Mouse (Mus musculus): ENCODE results near the gene Msi2.

Msi2 gene

DNA sequence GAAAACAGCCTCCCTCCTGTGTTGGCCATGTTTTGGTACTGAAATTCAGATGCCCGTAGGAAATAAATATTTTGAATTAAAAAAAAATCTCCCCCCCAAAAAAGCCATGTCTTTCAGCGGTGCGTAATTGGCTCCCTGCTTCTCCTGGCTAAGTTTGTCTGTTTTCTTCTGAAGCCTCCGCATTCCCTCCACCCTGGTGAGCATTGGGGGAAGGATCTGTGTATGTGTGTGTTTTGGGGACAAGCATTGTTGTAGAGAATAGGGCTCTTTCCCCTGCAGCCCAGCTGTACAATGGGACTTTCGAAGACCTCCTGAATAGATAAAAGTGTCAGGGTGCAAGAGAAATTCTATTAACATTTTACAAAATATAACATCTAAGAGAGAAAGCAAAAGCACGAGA, 236.1 kb downstream of the Msi2 start:
- no peak for DNase-seq (ENCODE audit: low spot score)

DNA sequence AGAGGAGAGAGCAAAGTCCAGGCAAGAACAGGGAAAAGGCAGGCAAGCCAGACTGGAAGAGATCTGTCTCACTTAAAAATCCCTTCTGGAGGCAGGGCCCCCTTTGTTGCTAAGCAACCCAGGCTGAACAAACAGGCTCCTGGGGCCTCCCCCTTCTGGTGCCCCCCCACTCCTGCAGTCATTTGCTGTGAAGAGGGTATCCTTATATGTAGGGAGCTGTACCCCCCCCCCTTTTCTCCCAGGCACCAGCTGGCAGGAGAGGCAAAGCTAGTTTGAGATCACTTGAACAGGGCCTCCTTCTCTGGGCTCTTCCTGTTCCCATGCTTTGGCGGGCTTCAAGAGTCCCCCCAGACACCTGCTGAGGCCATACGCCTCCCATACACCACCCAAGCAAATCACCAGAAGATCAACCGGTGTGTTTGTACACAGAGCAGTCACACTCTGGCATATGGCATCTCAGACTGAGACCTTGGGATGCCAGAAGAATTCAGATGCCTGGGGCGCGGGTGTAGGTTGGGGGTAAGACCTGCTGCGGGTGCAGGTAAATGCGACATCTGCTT, 236.6 kb downstream of the Msi2 start:
- no peak for DNase-seq (ENCODE audit: low spot score)

GRCm38 (mm10) chr11:88481092-88481601, 237.2 kb downstream of the Msi2 start:
- DNase-seq (ENCODE audit: low spot score) = no peak

- DNase-seq (ENCODE audit: low spot score) = no peak
Observed at GRCm38 (mm10) chr11:88479498-88479897, 238.8 kb downstream of the Msi2 start.

DNA sequence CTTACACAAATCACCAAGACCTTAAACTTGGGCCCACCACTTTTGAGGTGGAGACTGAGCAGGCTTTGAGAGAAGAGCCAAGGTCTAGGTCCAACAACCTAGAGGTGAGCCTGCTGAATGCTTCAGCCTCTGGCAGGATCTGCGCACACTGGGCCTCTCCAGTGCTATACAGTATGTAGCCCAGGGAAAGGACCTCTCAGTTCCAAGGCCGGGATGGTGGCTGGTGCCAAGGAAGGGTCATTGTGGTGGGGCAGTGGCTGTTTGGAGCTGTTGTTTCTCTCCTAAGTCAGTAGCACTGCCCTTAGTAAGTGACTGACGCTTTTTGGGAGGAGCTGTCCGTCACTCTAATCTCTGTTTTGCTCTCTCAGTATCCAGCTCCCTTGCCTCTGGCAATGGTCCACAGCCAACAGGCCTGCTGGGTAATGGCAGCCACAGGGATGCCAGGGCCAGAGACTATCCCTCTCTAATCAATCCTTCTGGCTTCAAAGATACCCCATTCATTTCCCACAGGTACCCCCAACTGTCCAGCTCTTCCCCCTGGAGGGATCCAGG, 243.3 kb downstream of the Msi2 start:
- no peak for DNase-seq (ENCODE audit: low spot score)

DNA sequence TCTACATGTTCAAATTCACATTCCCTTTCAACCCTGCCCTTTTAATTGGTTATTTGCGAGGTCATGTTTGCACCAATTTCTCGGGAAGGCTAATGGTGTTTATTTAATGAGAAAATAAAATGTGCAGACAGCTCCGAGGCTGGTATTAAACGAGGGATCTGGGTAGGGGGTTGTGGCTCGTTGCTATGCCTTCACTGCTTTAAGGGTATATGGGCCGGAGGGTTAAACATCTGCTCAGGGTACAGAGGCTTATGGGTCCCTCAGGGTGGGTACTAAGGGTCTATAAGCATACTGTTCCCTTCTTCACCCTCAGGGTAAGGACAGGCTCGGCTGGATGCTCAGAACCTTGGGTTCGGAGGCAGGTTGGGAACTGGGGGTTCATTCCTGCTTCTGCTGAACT, 245.6 kb downstream of the Msi2 start:
- DNase-seq (ENCODE audit: low spot score) = no peak

GRCm38 (mm10) chr11:88471981-88472647, 246.2 kb downstream of the Msi2 start:
- no peak for DNase-seq (ENCODE audit: low spot score)

DNA sequence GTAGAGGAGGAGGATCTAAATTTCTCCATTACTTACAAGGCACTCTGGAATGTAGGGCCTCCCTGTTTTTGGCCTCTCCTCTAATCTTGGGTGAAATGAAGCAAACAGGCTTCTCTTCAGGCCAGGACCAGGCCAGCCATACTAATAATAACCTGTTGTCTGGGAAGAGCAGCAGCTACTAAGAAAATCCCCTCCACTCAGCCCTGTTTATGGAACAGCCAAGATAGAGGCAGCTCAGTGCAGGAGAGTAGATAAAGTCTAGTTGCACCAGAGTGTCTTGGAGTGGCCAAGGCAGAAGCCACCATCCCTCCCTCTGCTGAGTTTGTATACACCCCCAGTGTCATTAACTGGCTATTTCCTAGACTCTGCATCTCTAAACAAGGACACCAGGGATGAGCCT, 247.7 kb downstream of the Msi2 start:
- DNase-seq (ENCODE audit: low spot score) = no peak

GRCm38 (mm10) chr11:88468996-88469395, 249.3 kb downstream of the Msi2 start:
- no peak for DNase-seq (ENCODE audit: low spot score)

DNA sequence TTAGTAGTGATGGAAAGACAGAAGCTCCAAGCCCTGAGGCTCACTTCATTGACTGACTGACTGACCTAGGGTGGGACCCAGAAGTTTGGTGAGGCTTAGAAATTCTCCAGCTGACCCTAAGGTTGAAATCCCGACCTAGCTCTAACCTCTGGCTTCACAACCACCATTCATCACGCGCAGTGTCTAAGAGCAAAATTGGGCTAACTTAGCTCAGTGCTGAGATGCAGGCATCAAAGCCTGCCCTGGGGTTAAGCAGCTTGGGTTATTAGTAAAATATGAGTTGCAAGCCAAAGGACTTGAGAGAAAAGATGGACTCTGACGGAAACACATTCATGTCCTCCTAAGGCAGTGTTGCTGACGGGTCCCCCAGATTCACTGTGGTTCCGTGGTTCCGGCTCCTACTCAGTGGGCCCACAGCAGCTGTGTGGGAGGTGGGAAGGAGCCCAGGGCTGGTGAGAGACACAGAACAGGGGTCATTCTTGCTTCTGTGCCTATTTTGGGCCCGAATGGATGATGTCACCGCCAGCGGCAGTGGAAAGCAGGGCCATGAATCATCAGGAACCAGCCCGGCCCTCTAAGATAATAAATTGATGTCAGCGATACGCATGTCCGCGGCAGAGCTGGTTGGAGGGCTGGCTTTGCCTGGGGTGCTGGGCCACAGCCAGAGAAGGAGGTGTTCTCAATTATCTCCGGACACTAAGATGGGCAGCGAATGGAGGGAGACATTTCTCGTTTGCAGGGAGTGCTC, 250.6 kb downstream of the Msi2 start:
- DNase-seq (ENCODE audit: low spot score) = no peak

DNA sequence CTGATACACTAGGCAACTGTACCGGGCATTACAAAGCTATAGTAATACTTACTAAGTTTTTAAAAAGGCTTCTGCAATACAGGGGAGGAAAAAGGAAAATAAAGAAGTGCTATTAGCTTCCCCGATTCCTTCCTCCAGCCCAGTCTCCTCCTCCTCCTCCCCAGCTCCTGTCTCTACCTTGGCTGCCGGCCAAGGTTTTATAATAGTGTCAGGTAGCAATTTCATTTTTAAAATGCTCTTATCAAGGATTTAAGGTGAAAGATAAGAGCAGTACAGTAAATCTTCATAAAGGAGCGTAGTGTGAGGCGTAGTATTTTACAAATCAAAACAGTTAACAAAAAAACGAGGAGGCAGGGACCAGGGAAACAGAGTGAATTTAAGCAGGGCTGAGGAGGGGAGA, 254.4 kb downstream of the Msi2 start:
- no peak for DNase-seq (ENCODE audit: low spot score)

- DNase-seq (ENCODE audit: low spot score) = no peak
Observed at GRCm38 (mm10) chr11:88462789-88463188, 255.5 kb downstream of the Msi2 start.

DNA sequence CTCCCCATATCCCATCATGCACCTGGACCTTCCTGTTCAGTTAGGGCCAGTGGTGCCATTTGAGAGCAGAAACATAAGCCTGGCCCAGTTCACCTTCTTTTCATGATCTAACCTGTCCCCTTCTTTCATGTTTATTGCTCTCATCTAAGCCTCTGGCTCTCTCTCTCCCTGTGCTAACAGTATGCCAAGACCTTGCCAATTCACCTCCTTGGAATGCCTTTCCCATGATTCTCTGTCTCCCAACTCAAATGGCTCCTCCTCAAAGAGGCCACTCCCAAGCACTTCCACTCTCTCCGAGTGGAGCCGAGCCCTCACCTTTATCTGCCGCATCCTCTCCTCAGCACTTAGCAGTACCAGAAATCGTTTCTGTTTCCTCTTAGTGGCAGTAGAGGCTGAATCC, 256.7 kb downstream of the Msi2 start:
- no peak for DNase-seq (ENCODE audit: low spot score)

DNA sequence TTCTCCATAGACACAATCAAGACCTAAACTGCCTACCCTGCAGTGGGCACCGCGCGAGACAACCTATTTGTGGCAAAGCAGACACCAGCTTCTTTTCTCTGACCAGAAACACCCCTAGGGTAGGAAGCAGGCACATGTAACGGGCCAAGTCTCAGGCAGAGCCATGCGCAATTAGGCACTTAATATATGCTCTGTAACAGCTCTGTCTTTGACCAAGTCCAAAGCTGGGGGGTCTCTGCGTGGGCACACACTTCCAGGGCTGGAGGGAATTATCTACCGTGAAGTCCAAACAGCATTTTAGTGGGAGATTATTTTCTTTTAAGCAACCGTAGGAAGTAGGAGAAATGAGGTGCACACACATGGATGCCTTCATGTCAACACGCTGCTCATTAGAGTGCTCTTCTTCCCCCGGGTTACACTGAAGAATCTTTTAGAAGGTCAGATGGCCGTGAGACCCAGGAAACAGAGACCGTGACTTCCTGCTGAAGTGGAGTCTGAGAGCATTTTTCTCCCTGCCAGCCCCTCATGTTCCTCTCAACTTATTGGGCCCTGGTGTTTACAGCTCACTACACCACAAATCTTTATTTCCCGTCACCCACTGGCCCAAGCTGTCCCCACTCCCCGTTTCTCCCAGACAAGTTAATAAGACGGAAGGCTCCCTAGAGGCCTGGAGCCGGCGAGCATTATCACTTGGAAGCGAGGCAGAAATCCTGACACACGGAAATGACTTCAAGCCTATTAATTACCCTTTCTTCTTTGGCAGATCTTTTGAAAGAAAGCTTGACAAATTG, 258.2 kb downstream of the Msi2 start:
- DNase-seq (ENCODE audit: low spot score) = no peak

- no peak for DNase-seq (ENCODE audit: low spot score)
Observed at GRCm38 (mm10) chr11:88457241-88457738, 261.0 kb downstream of the Msi2 start.

DNA sequence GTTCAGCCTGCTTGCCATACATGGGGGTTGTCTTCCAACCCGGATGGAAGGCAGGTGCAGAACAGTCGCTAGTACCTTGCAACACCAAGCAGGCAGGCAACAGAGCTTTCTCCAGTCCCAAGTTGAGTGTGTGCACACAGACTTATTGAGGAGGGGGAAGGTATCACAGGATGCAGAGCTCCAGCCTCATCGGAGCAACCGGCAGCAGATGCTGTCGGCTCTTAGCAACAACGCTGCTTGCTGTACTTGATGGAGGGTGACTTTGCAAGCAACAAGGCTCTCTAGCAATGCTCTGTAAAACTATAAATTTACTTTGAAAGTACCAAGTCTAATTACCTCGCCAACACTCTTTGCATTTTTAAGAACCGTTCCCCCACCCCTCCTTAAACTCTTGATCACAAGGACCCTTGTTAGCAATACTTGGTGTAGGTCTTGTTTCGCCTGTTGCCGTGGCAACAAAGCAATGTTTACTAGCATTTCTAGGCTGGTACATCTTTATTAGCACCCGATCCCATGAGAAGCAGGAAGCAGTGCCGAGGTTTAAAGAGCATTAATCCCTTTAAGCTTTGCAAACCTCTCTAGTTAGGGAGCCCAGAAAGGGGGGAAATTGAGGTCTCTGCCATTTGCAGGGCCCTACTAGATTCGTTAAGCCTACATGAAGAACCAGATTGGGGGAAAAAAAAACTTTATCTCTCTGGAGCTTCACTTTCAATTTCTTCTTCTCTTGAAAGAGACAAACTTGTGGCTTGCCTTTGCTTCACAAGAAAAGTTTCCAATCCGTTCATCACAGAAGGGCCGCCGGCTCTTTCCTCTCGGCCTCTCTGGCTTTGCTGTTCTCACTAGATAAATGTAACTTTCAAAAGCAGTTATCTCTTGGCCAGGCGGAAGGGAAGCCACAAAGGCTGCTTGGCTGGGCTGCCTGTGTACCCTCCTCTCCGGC, 263.2 kb downstream of the Msi2 start:
- no peak for DNase-seq (ENCODE audit: low spot score)

DNA sequence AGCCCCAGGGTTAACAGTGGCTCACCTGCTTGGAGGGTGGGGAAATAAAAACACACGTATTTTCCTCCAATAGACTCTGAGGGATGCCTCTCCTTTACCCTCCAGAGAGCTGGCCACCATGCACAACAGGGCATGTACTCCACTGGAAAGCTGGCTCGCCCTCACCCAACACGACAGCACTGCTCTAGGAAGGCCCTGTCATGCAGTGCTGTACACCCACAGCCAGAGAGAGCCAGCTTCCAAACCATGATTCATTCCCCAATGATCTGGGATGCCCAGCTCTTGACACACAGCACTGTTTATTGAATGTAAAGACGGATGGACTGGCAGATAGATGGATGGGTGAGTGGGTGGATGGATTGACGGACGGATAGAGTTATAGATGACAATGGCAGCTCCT, 269.1 kb downstream of the Msi2 start:
- DNase-seq (ENCODE audit: low spot score) = no peak

- no peak for DNase-seq (ENCODE audit: low spot score)
Observed at GRCm38 (mm10) chr11:88448571-88448970, 269.7 kb downstream of the Msi2 start.

DNA sequence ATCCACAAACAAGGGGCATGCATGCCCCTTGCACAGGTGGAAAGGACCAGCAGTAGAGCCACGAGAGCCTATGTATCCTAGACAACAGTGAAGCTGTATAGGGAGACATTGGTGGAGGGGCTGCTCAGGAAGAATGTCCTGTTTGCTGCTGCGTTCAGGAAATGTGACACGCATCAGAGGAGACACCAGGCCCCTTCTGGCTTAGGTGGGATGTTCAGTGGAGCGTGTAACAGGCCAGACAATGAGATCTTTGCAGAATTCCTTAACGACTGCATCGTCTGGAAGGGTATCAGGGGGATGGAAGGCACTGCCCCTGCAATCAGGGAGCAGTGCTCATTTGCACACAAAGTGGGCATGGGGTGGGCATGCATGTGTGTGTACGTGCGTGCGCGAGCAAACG, 271.0 kb downstream of the Msi2 start:
- DNase-seq (ENCODE audit: low spot score) = no peak

DNA sequence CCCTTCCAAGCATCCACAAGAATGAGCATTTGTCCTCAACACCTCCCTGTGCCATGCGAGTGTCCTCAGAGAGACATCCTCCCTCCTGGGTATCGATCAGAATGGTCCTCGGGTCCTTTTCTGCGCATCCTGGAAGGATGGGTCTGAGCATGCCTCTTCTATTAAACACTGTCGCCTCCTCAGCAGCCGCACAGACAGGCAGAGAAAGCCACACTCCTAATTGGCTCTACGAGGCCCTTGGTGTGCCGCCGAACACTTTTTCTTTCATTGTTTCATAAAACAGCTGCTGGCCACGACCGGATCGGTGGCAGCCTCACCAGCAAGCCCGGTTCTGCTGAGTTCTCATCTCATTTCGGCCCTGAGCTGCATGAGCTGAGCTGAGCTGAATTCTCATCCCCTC, 274.4 kb downstream of the Msi2 start:
- no peak for DNase-seq (ENCODE audit: low spot score)

GRCm38 (mm10) chr11:88443291-88443690, 275.0 kb downstream of the Msi2 start:
- DNase-seq (ENCODE audit: low spot score) = no peak

Data from ovary, postnatal 10 days (tissue).